Mouse (Mus musculus) heart, postnatal 0 days (tissue): ENCODE data around the gene Znrf2.

ENCODE experiments used
- CTCF ChIP-seq: IDR thresholded peaks from 2 replicates; pipeline ENCODE4 v1.5.1; 2016; ENCODE audit warnings: antibody characterized with exemption, control low read depth, low read depth
- EP300 ChIP-seq: IDR thresholded peaks from 2 replicates; pipeline ENCODE4 v1.6.1; 2016; ENCODE audit warnings: antibody characterized with exemption, low read depth

GRCm38 (mm10) chr6:54831069-54831720, 14.5 kb downstream of the Znrf2 start:
- TF ChIP-seq CTCF = no peak
- TF ChIP-seq EP300 = no peak
